Mouse (Mus musculus) MEL (cell line): ENCODE measurements around the gene Oscp1. TPM values are rescaled to one million over a fixed set of nuclear protein-coding genes. Genes with fewer than 3 reads are reported as not detected.

ENCODE experiments used
- DNase-seq: peaks from one replicate; pipeline ENCODE4 v3.0.0; 2011; ENCODE audit warnings: low read depth, low spot score
- H3K27ac ChIP-seq: 2 replicates; pipeline ENCODE4 v1.5.1; 2012; ENCODE audit warnings: low read depth, mild to moderate bottlenecking, control low read depth, low read length, moderate library complexity; ENCODE audit not compliant: control insufficient read depth
- H3K27me3 ChIP-seq, 2 experiments: fragments of 150-350 bp in 1 of 2; sonication (generic) in 1 of 2; 2 replicates each; pipeline ENCODE4 v1.6.1; 2012; ENCODE audit warnings: low read length in 2 of 2, mild to moderate bottlenecking in 2 of 2, improper control_type of control experiment in 1 of 2, moderate library complexity in 1 of 2; ENCODE audit not compliant: insufficient read depth in 2 of 2, control insufficient read depth in 1 of 2
- H3K36me3 ChIP-seq, 2 experiments: 2 replicates each; pipeline ENCODE4 v1.6.1; 2012 to 2014; ENCODE audit warnings: low read length in 2 of 2, improper control_type of control experiment in 1 of 2, inconsistent platforms in 1 of 2, mild to moderate bottlenecking in 1 of 2; ENCODE audit not compliant: insufficient read depth in 2 of 2, control insufficient read depth in 1 of 2
- H3K4me1 ChIP-seq, 2 experiments: fragments of 150-350 bp in 1 of 2; sonication (generic) in 1 of 2; 2 replicates each; pipeline ENCODE4 v1.6.1; 2012; ENCODE audit warnings: low read length in 2 of 2, improper control_type of control experiment in 1 of 2, mild to moderate bottlenecking in 1 of 2; ENCODE audit not compliant: insufficient read depth in 2 of 2, control insufficient read depth in 1 of 2
- H3K4me3 ChIP-seq, 2 experiments: fragments of 150-350 bp in 1 of 2; sonication (generic) in 1 of 2; 2 replicates each; pipeline ENCODE4 v1.5.1; 2012; ENCODE audit warnings: low read depth in 2 of 2, low read length in 2 of 2, mild to moderate bottlenecking in 2 of 2, moderate library complexity in 2 of 2, control low read depth in 1 of 2, improper control_type of control experiment in 1 of 2; ENCODE audit not compliant: control insufficient read depth in 1 of 2, insufficient read depth in 1 of 2
- H3K79me2 ChIP-seq: 2 replicates; pipeline ENCODE4 v1.6.1; 2012; ENCODE audit warnings: mild to moderate bottlenecking, low read length, moderate library complexity; ENCODE audit not compliant: control insufficient read depth, poor library complexity, insufficient read depth
- H3K9ac ChIP-seq: 2 replicates; pipeline ENCODE4 v1.6.1; 2012; ENCODE audit warnings: low read depth, mild to moderate bottlenecking, control low read depth, low read length, moderate library complexity; ENCODE audit not compliant: control insufficient read depth, poor library complexity, severe bottlenecking
- H3K9me3 ChIP-seq: fragments of 150-350 bp; sonication (generic); replicated peaks from 2 replicates; pipeline ENCODE4 v1.6.1; 2012; ENCODE audit warnings: mild to moderate bottlenecking, low read length, improper control_type of control experiment, moderate library complexity; ENCODE audit not compliant: insufficient read depth
- E2F4 ChIP-seq: IDR thresholded peaks from 2 replicates; pipeline ENCODE4 v1.6.1; 2011; ENCODE audit warnings: low read depth, low read length, improper control_type of control experiment, borderline replicate concordance
- EP300 ChIP-seq, 2 experiments: IDR thresholded peaks; 2 replicates each; pipeline ENCODE4 v1.6.1; 2011; ENCODE audit warnings: improper control_type of control experiment in 2 of 2, low read length in 2 of 2, low read depth in 1 of 2, mild to moderate bottlenecking in 1 of 2
- ETS1 ChIP-seq: IDR thresholded peaks from 2 replicates; pipeline ENCODE4 v1.6.1; 2012; ENCODE audit warnings: low read depth, mild to moderate bottlenecking, inconsistent platforms, low read length, improper control_type of control experiment, moderate library complexity
- GATA1 ChIP-seq: IDR thresholded peaks from 2 replicates; pipeline ENCODE4 v1.6.1; 2011; ENCODE audit warnings: low read depth, low read length, improper control_type of control experiment
- HCFC1 ChIP-seq: IDR thresholded peaks from 2 replicates; pipeline ENCODE4 v1.6.1; 2012; ENCODE audit warnings: low read depth, mild to moderate bottlenecking, inconsistent platforms, low read length, improper control_type of control experiment, moderate library complexity
- MAX ChIP-seq: IDR thresholded peaks from 2 replicates; pipeline ENCODE4 v1.6.1; 2011; ENCODE audit warnings: low read length, improper control_type of control experiment
- MXI1 ChIP-seq: IDR thresholded peaks from 2 replicates; pipeline ENCODE4 v1.6.1; 2011; ENCODE audit warnings: mild to moderate bottlenecking, low read depth, low read length, improper control_type of control experiment
- NRF1 ChIP-seq: IDR thresholded peaks from 2 replicates; pipeline ENCODE4 v1.6.1; 2014; ENCODE audit warnings: low read depth, mild to moderate bottlenecking, inconsistent platforms, low read length, improper control_type of control experiment, moderate library complexity; ENCODE audit not compliant: poor library complexity, insufficient read depth, severe bottlenecking
- POLR2AphosphoS2 ChIP-seq: IDR thresholded peaks from 2 replicates; pipeline ENCODE4 v1.6.1; 2011; ENCODE audit warnings: low read length, improper control_type of control experiment
- RCOR1 ChIP-seq: IDR thresholded peaks from 2 replicates; pipeline ENCODE4 v1.6.1; 2012; ENCODE audit warnings: low read depth, mild to moderate bottlenecking, inconsistent platforms, low read length, improper control_type of control experiment
- SIN3A ChIP-seq: IDR thresholded peaks from 2 replicates; pipeline ENCODE4 v1.6.1; 2012; ENCODE audit warnings: low read length, improper control_type of control experiment, inconsistent platforms
- TAL1 ChIP-seq: IDR thresholded peaks from 2 replicates; pipeline ENCODE4 v1.6.1; 2012; ENCODE audit warnings: mild to moderate bottlenecking, inconsistent platforms, low read length, moderate library complexity, mixed read lengths
- TBP ChIP-seq: IDR thresholded peaks from 2 replicates; pipeline ENCODE4 v1.8.0; 2011; ENCODE audit warnings: low read depth, low read length, improper control_type of control experiment
- USF2 ChIP-seq, 2 experiments: IDR thresholded peaks; 2 replicates each; pipeline ENCODE4 v1.6.1; 2011 to 2012; ENCODE audit warnings: improper control_type of control experiment in 2 of 2, low read length in 2 of 2, borderline replicate concordance in 1 of 2, inconsistent platforms in 1 of 2, low read depth in 1 of 2, mild to moderate bottlenecking in 1 of 2; ENCODE audit not compliant: insufficient read depth in 1 of 2
- ZNF384 ChIP-seq: IDR thresholded peaks from 2 replicates; pipeline ENCODE4 v1.6.1; 2012; ENCODE audit warnings: low read depth, mild to moderate bottlenecking, inconsistent platforms, low read length, improper control_type of control experiment
- polyA plus RNA-seq, 2 experiments: library from polyadenylated mRNA; stranded (reverse) in 1 of 2; unstranded in 1 of 2; fragments of >175 nt in 1 of 2; fragments of >200 nt in 1 of 2; gene quantifications; 2 replicates each; pipeline versions ENCODE4 v1.2.1 to v1.2.4; 2012; ENCODE audit warnings: low replicate concordance in 2 of 2, low read depth in 1 of 2; ENCODE audit not compliant: insufficient read length in 2 of 2, insufficient read depth in 1 of 2, missing spikeins in 1 of 2
- total RNA-seq: library from RNA; depleted of rRNA; stranded (reverse); fragments of 300-350 nt; gene quantifications from 2 replicates; pipeline ENCODE4 v1.2.3, GENCODE M21; 2012

The Oscp1 gene
- total and polyA plus RNA-seq, 3 experiments, result 5.7 to 7.6 TPM; not detected in 1

- TF ChIP-seq POLR2AphosphoS2 (peak; percentile 78; the same call in 1 of the 2 replicates), TAL1 (no peak), E2F4 (no peak)
Measured at GRCm38 (mm10) chr4:126096464-126097111, 38.2 kb downstream of the Oscp1 start, which contains the start of gene Lsm10 (continued).

- H3K27me3 ChIP-seq, result no peaks in the 10 kb centered on the region
- TF ChIP-seq E2F4 (no peak), HCFC1 (no peak), TBP (no peak), ZNF384 (no peak)
- TF ChIP-seq, all 39 proteins: peak for 0
- Histone ChIP-seq H3K27ac (no peak overlapping the region), H3K4me3 (no peak overlapping the region), H3K79me2 (peaks cover 10% of the 10 kb centered on the region), H3K9me3 (no peaks in the 10 kb centered on the region), H3K36me3 (peaks cover 0 to 24% of the 10 kb centered on the region in 2 experiments; a peak in 2 of 4 replicates), H3K4me1 (peaks cover 4 to 34% of the 10 kb centered on the region in 2 experiments; a peak in 3 of 4 replicates), H3K9ac (no peak overlapping the region)
- DNase-seq, result no peak
Measured at GRCm38 (mm10) chr4:126097711-126098253, 39.4 kb downstream of the Oscp1 start.

- TF ChIP-seq EP300 (IDR thresholded peaks at IDR 0.05; ENCODE audit: low read depth in 1 of 2, low read length in 2 of 2) (peak in 1 of 2 experiments; percentile 46; a peak in 1 of 4 replicates), ETS1 (peak; percentile 37; the same call in 1 of the 2 replicates), MAX (no peak), ZNF384 (peak; percentile 37; the same call in 1 of the 2 replicates), NRF1 (no peak), USF2 (IDR thresholded peaks at IDR 0.05; ENCODE audit: borderline replicate concordance in 1 of 2, insufficient read depth in 1 of 2, low read depth in 1 of 2, low read length in 2 of 2) (no peak), MXI1 (0 out of 2 replicates have a peak, but pooled peaks have one; percentile 28), RCOR1 (0 out of 2 replicates have a peak, but pooled peaks have one; percentile 11), TAL1 (peak; percentile 56; the same call in 1 of the 2 replicates), SIN3A (peak; percentile 37; the same call in 1 of the 2 replicates), GATA1 (peak; percentile 53)
- peaks cover 16% of the 10 kb centered on the region for H3K79me2 ChIP-seq
- peak; percentile 68 for DNase-seq
- H3K27me3 ChIP-seq, result no peaks in the 10 kb centered on the region
- H3K4me1 ChIP-seq, result peaks cover 4 to 36% of the 10 kb centered on the region in 2 experiments; a peak in 3 of 4 replicates
- no peak overlapping the region for H3K9ac ChIP-seq
- H3K4me3 ChIP-seq, result no peak overlapping the region
- peak overlapping the region; percentile 50 for H3K27ac ChIP-seq
- H3K9me3 ChIP-seq, result no peaks in the 10 kb centered on the region
- H3K36me3 ChIP-seq, result peaks cover 0 to 26% of the 10 kb centered on the region in 2 experiments; a peak in 2 of 4 replicates
Measured at GRCm38 (mm10) chr4:126099365-126099764, 41.0 kb downstream of the Oscp1 start.
